Comparison of ENCODE assay signal across 23 mouse cellular contexts in the genomic region with DNA sequence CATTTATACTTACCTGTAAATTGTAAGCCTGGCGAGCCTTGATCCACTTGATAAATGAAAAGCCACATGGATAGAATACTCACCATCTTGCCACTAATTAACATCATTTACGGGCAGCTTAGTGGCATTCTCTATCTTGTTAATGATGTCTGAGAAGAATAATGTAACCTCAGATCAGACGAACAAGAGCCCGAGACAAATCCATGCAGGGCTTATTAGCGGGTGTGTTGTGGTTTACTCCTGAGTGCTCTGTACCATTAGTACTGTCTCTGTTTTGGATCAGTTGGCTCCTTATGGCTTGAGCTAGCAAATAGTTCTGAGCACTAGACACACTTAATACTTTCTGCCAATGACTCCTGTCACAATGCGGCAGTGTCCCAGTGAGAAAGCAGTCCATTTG.
DNase-seq lines count a peak whose midpoint lies in the region; ATAC-seq lines count a peak whose summit lies in the region.
"Had no signal": no experiment of that assay in that cellular context is flagged by ENCODE, and none has a peak within 500 bp of the region (broad histone marks: within the 10 kb centered on the region; RNA-seq: fewer than 3 reads in every experiment).

No protein-coding gene starts in this region.

- no peaks in the 10 kb centered on the region for H3K4me1 ChIP-seq in forebrain, embryonic 11.5 days (replicated peaks; ENCODE audit: control insufficient read depth, insufficient read depth, low read length)
- H3K4me1 ChIP-seq in forebrain, embryonic 10.5 days: no peaks in the 10 kb centered on the region
- H3K4me1 ChIP-seq in forebrain, embryonic 14.5 days (ENCODE audit: control insufficient read depth, insufficient read depth, low read length): no peaks in the 10 kb centered on the region
- H3K4me1 ChIP-seq in forebrain, embryonic 12.5 days: no peaks in the 10 kb centered on the region
- H3K4me1 ChIP-seq: embryonic facial prominence, embryonic 13.5 days; embryonic facial prominence, embryonic 15.5 days; forebrain, embryonic 15.5 days had no signal

- peak; percentile 71; the same call in 1 of the 2 replicates for ATAC-seq in forebrain, embryonic 11.5 days (replicated peaks; ENCODE audit: low FRiP score)
- ATAC-seq in forebrain, embryonic 14.5 days: no peak
- no peak for ATAC-seq in forebrain, embryonic 12.5 days (ENCODE audit: low FRiP score)
- ATAC-seq: CD4-positive, CD25-positive, alpha-beta regulatory T cell, adult 4 months; forebrain, embryonic 15.5 days had no signal

- H3K27me3 ChIP-seq in forebrain, embryonic 11.5 days (ENCODE audit: control insufficient read depth, insufficient read depth, low read length): no peaks in the 10 kb centered on the region
- no peaks in the 10 kb centered on the region for H3K27me3 ChIP-seq in forebrain, embryonic 10.5 days (ENCODE audit: poor library complexity, severe bottlenecking)
- H3K27me3 ChIP-seq in forebrain, embryonic 14.5 days (replicated peaks; ENCODE audit: control insufficient read depth, insufficient read depth, low read length): no peaks in the 10 kb centered on the region
- no peaks in the 10 kb centered on the region for H3K27me3 ChIP-seq in forebrain, embryonic 12.5 days
- H3K27me3 ChIP-seq: CH12.LX; embryonic facial prominence, embryonic 13.5 days; embryonic facial prominence, embryonic 15.5 days; forebrain, embryonic 15.5 days had no signal

- H3K4me3 ChIP-seq in forebrain, embryonic 11.5 days (ENCODE audit: low read depth, low read length): no peak overlapping the region
- H3K4me3 ChIP-seq in forebrain, embryonic 10.5 days: no peak overlapping the region
- no peak overlapping the region for H3K4me3 ChIP-seq in forebrain, embryonic 14.5 days (ENCODE audit: low read depth, low read length)
- H3K4me3 ChIP-seq in forebrain, embryonic 12.5 days (replicated peaks): no peak overlapping the region
- H3K4me3 ChIP-seq: embryonic facial prominence, embryonic 13.5 days; embryonic facial prominence, embryonic 15.5 days; erythroblast, embryonic 14.5 days; forebrain, embryonic 15.5 days had no signal

- no peak overlapping the region for H3K9ac ChIP-seq in forebrain, embryonic 11.5 days (ENCODE audit: low read length)
- no peak overlapping the region for H3K9ac ChIP-seq in forebrain, embryonic 14.5 days (ENCODE audit: low read length)
- H3K9ac ChIP-seq in forebrain, embryonic 12.5 days: no peak overlapping the region
- H3K9ac ChIP-seq: embryonic facial prominence, embryonic 13.5 days; embryonic facial prominence, embryonic 15.5 days; forebrain, embryonic 15.5 days had no signal

- no peaks in the 10 kb centered on the region for H3K36me3 ChIP-seq in forebrain, embryonic 11.5 days (ENCODE audit: control insufficient read depth, insufficient read depth, low read length)
- H3K36me3 ChIP-seq in forebrain, embryonic 10.5 days (replicated peaks): no peaks in the 10 kb centered on the region
- H3K36me3 ChIP-seq in forebrain, embryonic 14.5 days (ENCODE audit: control insufficient read depth, insufficient read depth, low read length): no peaks in the 10 kb centered on the region
- no peaks in the 10 kb centered on the region for H3K36me3 ChIP-seq in forebrain, embryonic 12.5 days (replicated peaks)
- H3K36me3 ChIP-seq: embryonic facial prominence, embryonic 13.5 days; embryonic facial prominence, embryonic 15.5 days; forebrain, embryonic 15.5 days; G1E had no signal

- H3K4me2 ChIP-seq in forebrain, embryonic 11.5 days (ENCODE audit: low read depth, low read length, severe bottlenecking): no peak overlapping the region
- H3K4me2 ChIP-seq in forebrain, embryonic 14.5 days (ENCODE audit: low read length): no peak overlapping the region
- H3K4me2 ChIP-seq in forebrain, embryonic 12.5 days: no peak overlapping the region
- H3K4me2 ChIP-seq: embryonic facial prominence, embryonic 13.5 days; embryonic facial prominence, embryonic 15.5 days; forebrain, embryonic 15.5 days had no signal

- no peak for DNase-seq in forebrain, embryonic 11.5 days (ENCODE audit: low spot score)
- DNase-seq in forebrain, embryonic 10.5 days (ENCODE audit: extremely low spot score, low spot score): no peak
- peak; percentile 35 for DNase-seq in forebrain, embryonic 14.5 days (ENCODE audit: low spot score)
- peak; percentile 35 for DNase-seq in Muller cell, postnatal 12 days (ENCODE audit: inconsistent ontology term)
- DNase-seq in lung, postnatal 4 days: no peak
- DNase-seq: adrenal gland, adult 2 months; adrenal gland, postnatal 10 days; adrenal gland, postnatal 25 days; B cell, adult 2 months; cerebellum, adult 11-12 months; cerebellum, adult 2 months; cerebellum, adult 9-10 months; cerebellum, postnatal 14 days; cerebellum, postnatal 36 days; embryo, embryonic 11 days had no signal

- H3K27ac ChIP-seq in forebrain, embryonic 11.5 days (ENCODE audit: low read depth, low read length): no peak overlapping the region
- no peak overlapping the region for H3K27ac ChIP-seq in forebrain, embryonic 10.5 days
- H3K27ac ChIP-seq in forebrain, embryonic 14.5 days (ENCODE audit: low read depth, low read length): no peak overlapping the region
- H3K27ac ChIP-seq in forebrain, embryonic 12.5 days: no peak overlapping the region
- H3K27ac ChIP-seq: embryonic facial prominence, embryonic 13.5 days; embryonic facial prominence, embryonic 15.5 days; forebrain, embryonic 15.5 days had no signal

- WGBS in forebrain, embryonic 11.5 days: 61% methylated on average over 6 of the region's 6 CpGs
- WGBS in forebrain, embryonic 10.5 days: 78% methylated on average over 6 of the region's 6 CpGs
- 26% methylated on average over 6 of the region's 6 CpGs for WGBS in forebrain, embryonic 14.5 days
- WGBS in forebrain, embryonic 12.5 days: 49% methylated on average over 6 of the region's 6 CpGs

- H3K9me3 ChIP-seq in forebrain, embryonic 11.5 days (ENCODE audit: control insufficient read depth, low read length): no peaks in the 10 kb centered on the region
- H3K9me3 ChIP-seq in forebrain, embryonic 10.5 days: no peaks in the 10 kb centered on the region
- no peaks in the 10 kb centered on the region for H3K9me3 ChIP-seq in forebrain, embryonic 14.5 days (replicated peaks; ENCODE audit: control insufficient read depth, low read length)
- H3K9me3 ChIP-seq in forebrain, embryonic 12.5 days: no peaks in the 10 kb centered on the region
- H3K9me3 ChIP-seq: embryonic facial prominence, embryonic 13.5 days; embryonic facial prominence, embryonic 15.5 days; forebrain, embryonic 15.5 days had no signal

Comparison
In these comparisons a context has a peak if more than half of its experiments do, and no peak if none do; other contexts are left out.
1. DNase-seq: peak in forebrain, embryonic 14.5 days (single experiment) and Muller cell, postnatal 12 days (single experiment); none in forebrain, embryonic 11.5 days (single experiment), forebrain, embryonic 10.5 days (single experiment) and lung, postnatal 4 days (0 of 2).